Mouse (Mus musculus) small intestine, adult 2 months (tissue): Measurements from ENCODE around the gene Shh.

Source experiments
- CTCF ChIP-seq: fragments of 200-500 bp; IDR thresholded peaks from 2 replicates; pipeline ENCODE4 v1.5.1; 2012; ENCODE audit warnings: low read depth, mild to moderate bottlenecking, control low read depth, inconsistent platforms, low read length, moderate library complexity, mixed read lengths; ENCODE audit not compliant: insufficient replicate concordance, insufficient read length; ENCODE audit errors: extremely low read depth
- POLR2A ChIP-seq: fragments of 200-500 bp; IDR thresholded peaks from 2 replicates; pipeline ENCODE4 v1.6.1; 2012; ENCODE audit warnings: low read depth, mild to moderate bottlenecking, control low read depth, inconsistent platforms, low read length, moderate library complexity

- TF ChIP-seq CTCF: no peak
- TF ChIP-seq POLR2A: no peak
Observed at GRCm38 (mm10) chr5:28462741-28463590, 4.1 kb downstream of the Shh start.
